9 mouse cellular contexts compared by ENCODE assay signal in the genomic region with DNA sequence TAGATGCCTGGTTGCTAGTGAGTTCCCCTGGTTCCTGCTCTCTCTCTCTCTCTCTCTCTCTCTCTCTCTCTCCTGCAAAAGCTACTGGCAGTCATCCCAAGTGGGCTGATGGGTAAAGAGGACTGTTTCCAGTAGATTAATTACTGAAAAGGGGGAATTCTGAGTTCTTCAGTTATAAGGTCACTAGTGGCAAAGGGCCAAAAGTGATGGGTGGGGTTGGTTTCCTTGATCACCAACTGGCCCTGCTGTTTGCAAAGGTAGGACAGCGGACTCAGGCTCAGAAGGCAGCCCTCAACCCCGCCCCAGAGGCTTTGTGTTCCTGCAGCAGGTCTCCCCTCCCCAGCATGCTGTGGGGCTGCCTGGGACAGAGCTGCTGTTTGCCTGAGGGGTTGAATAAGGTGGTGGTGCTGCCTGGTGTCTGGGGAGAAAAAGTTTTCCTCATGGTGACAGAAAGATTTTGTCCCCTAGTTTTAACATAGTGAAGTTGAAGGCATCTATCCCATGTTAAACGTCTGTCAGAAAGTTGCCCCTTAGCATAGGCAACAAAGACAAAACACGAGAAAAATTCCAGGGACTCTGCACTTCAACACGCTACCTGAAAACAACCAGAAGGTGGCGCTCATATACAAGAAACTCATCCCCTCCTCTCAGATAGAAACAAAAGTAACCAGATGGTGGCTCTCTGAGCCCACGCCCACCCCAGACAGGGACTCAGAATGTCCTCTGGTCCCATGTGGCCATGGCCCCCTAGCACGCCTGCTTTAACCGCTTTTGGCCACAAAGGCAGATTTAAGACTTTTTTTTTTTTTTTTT. TPM values are rescaled to one million over a fixed set of nuclear protein-coding genes. Genes with fewer than 3 reads are reported as not detected.
DNase-seq lines count a peak whose midpoint lies in the region; ATAC-seq and TF ChIP-seq lines count a peak whose summit lies in the region.
"Had no signal": no experiment of that assay in that cellular context is flagged by ENCODE, and none has a peak within 500 bp of the region (broad histone marks: within the 10 kb centered on the region; RNA-seq: fewer than 3 reads in every experiment).

No protein-coding gene starts in this region.

- H3K36me3 ChIP-seq in heart, embryonic 12.5 days = no peaks in the 10 kb centered on the region
- no peaks in the 10 kb centered on the region for H3K36me3 ChIP-seq in kidney, embryonic 15.5 days
- H3K36me3 ChIP-seq in limb, embryonic 15.5 days = no peaks in the 10 kb centered on the region
- H3K36me3 ChIP-seq in midbrain, postnatal 0 days (ENCODE audit: insufficient read depth, low read length) = no peaks in the 10 kb centered on the region

- no peaks in the 10 kb centered on the region for H3K9me3 ChIP-seq in heart, embryonic 12.5 days (replicated peaks)
- no peaks in the 10 kb centered on the region for H3K9me3 ChIP-seq in kidney, embryonic 15.5 days (replicated peaks)
- H3K9me3 ChIP-seq in limb, embryonic 15.5 days = no peaks in the 10 kb centered on the region
- no peaks in the 10 kb centered on the region for H3K9me3 ChIP-seq in midbrain, postnatal 0 days (ENCODE audit: low read length)

- ATAC-seq in CD4-positive, CD25-positive, alpha-beta regulatory T cell, adult 4 months = peak; percentile 76
- peak; percentile 55 for ATAC-seq in erythroblast, adult 5-6 weeks (replicated peaks; ENCODE audit: low FRiP score, poor library complexity, severe bottlenecking)
- peak; percentile 57; the same call in 1 of the 2 replicates for ATAC-seq in heart, embryonic 12.5 days (ENCODE audit: insufficient number of reproducible peaks, low FRiP score)
- peak; percentile 78 for ATAC-seq in kidney, embryonic 15.5 days (replicated peaks; ENCODE audit: low FRiP score)
- peak; percentile 70; the same call in 1 of the 2 replicates for ATAC-seq in limb, embryonic 15.5 days (ENCODE audit: insufficient number of reproducible peaks, low FRiP score, low TSS enrichment, low read depth)
- ATAC-seq in midbrain, postnatal 0 days (ENCODE audit: low FRiP score) = peak; percentile 77

- peak; percentile 84 for DNase-seq in brain, adult 2 months (ENCODE audit: low read depth, low spot score)
- peak; percentile 93 for DNase-seq in midbrain, postnatal 0 days (ENCODE audit: low spot score)
- DNase-seq in spleen, postnatal 36 days (ENCODE audit: low spot score in 2 of 2) = peak; percentile 55 to 74

- 1% methylated on average over 9 of the region's 9 CpGs for WGBS in heart, embryonic 12.5 days
- WGBS in kidney, embryonic 15.5 days = under 1% methylated on average over 9 of the region's 9 CpGs
- under 1% methylated on average over 9 of the region's 9 CpGs for WGBS in limb, embryonic 15.5 days
- WGBS in midbrain, postnatal 0 days = under 1% methylated on average over 9 of the region's 9 CpGs

- TF ChIP-seq CTCF in midbrain, postnatal 0 days (IDR thresholded peaks at IDR 0.05) = peak; percentile 88

- H3K4me2 ChIP-seq in heart, embryonic 12.5 days = peak overlapping the region; percentile 49
- H3K4me2 ChIP-seq in kidney, embryonic 15.5 days = peak overlapping the region; percentile 28
- H3K4me2 ChIP-seq in limb, embryonic 15.5 days = peak overlapping the region; percentile 35; the same call in 1 of the 2 replicates
- H3K4me2 ChIP-seq in midbrain, postnatal 0 days (ENCODE audit: low read depth, low read length, poor library complexity, severe bottlenecking) = no peak overlapping the region

- 0 out of 2 replicates have a peak, but pooled peaks cover 3% of the 10 kb centered on the region for H3K27me3 ChIP-seq in heart, embryonic 12.5 days (replicated peaks)
- peaks cover 9% of the 10 kb centered on the region for H3K27me3 ChIP-seq in kidney, embryonic 15.5 days
- H3K27me3 ChIP-seq in limb, embryonic 15.5 days = peaks cover 11% of the 10 kb centered on the region; the same call in 1 of the 2 replicates
- H3K27me3 ChIP-seq in midbrain, postnatal 0 days (ENCODE audit: insufficient read depth, low read length) = no peaks in the 10 kb centered on the region

- H3K4me1 ChIP-seq in heart, embryonic 12.5 days (replicated peaks) = peaks cover 19% of the 10 kb centered on the region
- H3K4me1 ChIP-seq in kidney, embryonic 15.5 days = peaks cover 11% of the 10 kb centered on the region
- H3K4me1 ChIP-seq in limb, embryonic 15.5 days = peaks cover 15% of the 10 kb centered on the region
- no peaks in the 10 kb centered on the region for H3K4me1 ChIP-seq in midbrain, postnatal 0 days (ENCODE audit: insufficient read depth, low read length)

- H3K27ac ChIP-seq in heart, embryonic 12.5 days (ENCODE audit: poor library complexity, severe bottlenecking) = peak overlapping the region; percentile 72
- peak overlapping the region; percentile 45; the same call in 1 of the 2 replicates for H3K27ac ChIP-seq in kidney, embryonic 15.5 days
- peak overlapping the region; percentile 76 for H3K27ac ChIP-seq in limb, embryonic 15.5 days
- H3K27ac ChIP-seq in midbrain, postnatal 0 days (ENCODE audit: low read depth, low read length) = no peak overlapping the region

- 0 out of 2 replicates have a peak overlapping the region, but pooled peaks have one; percentile 14 for H3K4me3 ChIP-seq in heart, embryonic 12.5 days
- no peak overlapping the region for H3K4me3 ChIP-seq in kidney, embryonic 15.5 days (replicated peaks)
- no peak overlapping the region for H3K4me3 ChIP-seq in limb, embryonic 15.5 days
- no peak overlapping the region for H3K4me3 ChIP-seq in midbrain, postnatal 0 days (ENCODE audit: low read depth, low read length)

- peak overlapping the region; percentile 55; the same call in 1 of the 2 replicates for H3K9ac ChIP-seq in heart, embryonic 12.5 days
- H3K9ac ChIP-seq in kidney, embryonic 15.5 days = 0 out of 2 replicates have a peak overlapping the region, but pooled peaks have one; percentile 17
- peak overlapping the region; percentile 26; the same call in 1 of the 2 replicates for H3K9ac ChIP-seq in limb, embryonic 15.5 days
- no peak overlapping the region for H3K9ac ChIP-seq in midbrain, postnatal 0 days (replicated peaks; ENCODE audit: low read length, poor library complexity, severe bottlenecking)

RNA-seq across cellular contexts. Expression of a gene that starts 4.7 kb away (rescaled TPM):
- polyA plus RNA-seq in CD4-positive, CD25-positive, alpha-beta regulatory T cell, adult 4 months (2017; shearing (Covaris generic)) = 1 to 10 TPM; 7.5 to 9.0 TPM
- total RNA-seq in erythroblast, adult 5-6 weeks (2015; ENCODE audit: low replicate concordance) = 6.5 and 16.7 TPM in 2 replicates
- total RNA-seq in erythroblast, adult 5-6 weeks (2017; ENCODE audit: low replicate concordance) = 3.9 and 5.9 TPM in 2 replicates
- polyA plus RNA-seq in heart, embryonic 12.5 days (2016; fragmentation: Nextera tagmentation; extraction: Ambion mirVana) = 10.0 TPM in 2 replicates
- 11.7 and 12.4 TPM in 2 replicates for polyA plus RNA-seq in kidney, embryonic 15.5 days (2015; fragmentation: Nextera tagmentation; extraction: Ambion mirVana)
- polyA plus RNA-seq in limb, embryonic 15.5 days (2015; fragmentation: Nextera tagmentation; extraction: Ambion mirVana) = 11.1 and 11.2 TPM in 2 replicates
- 10.1 and 10.6 TPM in 2 replicates for total RNA-seq in midbrain, postnatal 0 days (2014; rRNA removed)
- 3.7 TPM in 2 replicates for polyA plus RNA-seq in midbrain, postnatal 0 days (2015; fragmentation: Nextera tagmentation; extraction: Ambion mirVana)

RNA-seq across cellular contexts. Expression of a gene that starts 20.4 kb away (rescaled TPM):
- not detected for polyA plus RNA-seq in CD4-positive, CD25-positive, alpha-beta regulatory T cell, adult 4 months (2017; shearing (Covaris generic))
- total RNA-seq in erythroblast, adult 5-6 weeks (2015; ENCODE audit: low replicate concordance) = not detected in 2 replicates
- total RNA-seq in erythroblast, adult 5-6 weeks (2017; ENCODE audit: low replicate concordance) = not detected in 2 replicates
- not detected in 2 replicates for polyA plus RNA-seq in heart, embryonic 12.5 days (2016; fragmentation: Nextera tagmentation; extraction: Ambion mirVana)
- not detected in 2 replicates for polyA plus RNA-seq in kidney, embryonic 15.5 days (2015; fragmentation: Nextera tagmentation; extraction: Ambion mirVana)
- not detected in 2 replicates for polyA plus RNA-seq in limb, embryonic 15.5 days (2015; fragmentation: Nextera tagmentation; extraction: Ambion mirVana)
- not detected in 2 replicates for total RNA-seq in midbrain, postnatal 0 days (2014; rRNA removed)
- not detected in 2 replicates for polyA plus RNA-seq in midbrain, postnatal 0 days (2015; fragmentation: Nextera tagmentation; extraction: Ambion mirVana)
- total RNA-seq: gastrocnemius, postnatal 36 days had no signal

RNA-seq across cellular contexts. Expression of a gene that starts 43.2 kb away (rescaled TPM):
- polyA plus RNA-seq in CD4-positive, CD25-positive, alpha-beta regulatory T cell, adult 4 months (2017; shearing (Covaris generic)) = 100 to 1,000 TPM in 1 of 2 experiments, 10 to 100 TPM in 1; 78.3 to 102 TPM
- 36.6 and 56.5 TPM in 2 replicates for total RNA-seq in erythroblast, adult 5-6 weeks (2015; ENCODE audit: low replicate concordance)
- total RNA-seq in erythroblast, adult 5-6 weeks (2017; ENCODE audit: low replicate concordance) = 19.3 and 26.5 TPM in 2 replicates
- polyA plus RNA-seq in heart, embryonic 12.5 days (2016; fragmentation: Nextera tagmentation; extraction: Ambion mirVana) = 185 and 190 TPM in 2 replicates
- 177 and 180 TPM in 2 replicates for polyA plus RNA-seq in kidney, embryonic 15.5 days (2015; fragmentation: Nextera tagmentation; extraction: Ambion mirVana)
- polyA plus RNA-seq in limb, embryonic 15.5 days (2015; fragmentation: Nextera tagmentation; extraction: Ambion mirVana) = 161 and 169 TPM in 2 replicates
- total RNA-seq in midbrain, postnatal 0 days (2014; rRNA removed) = 134 and 135 TPM in 2 replicates
- polyA plus RNA-seq in midbrain, postnatal 0 days (2015; fragmentation: Nextera tagmentation; extraction: Ambion mirVana) = 323 and 329 TPM in 2 replicates

RNA-seq across cellular contexts. Expression of a gene that starts 45.2 kb away (rescaled TPM):
- 10 to 100 TPM; 29.0 to 60.4 TPM for polyA plus RNA-seq in CD4-positive, CD25-positive, alpha-beta regulatory T cell, adult 4 months (2017; shearing (Covaris generic))
- 11.9 and 17.3 TPM in 2 replicates for total RNA-seq in erythroblast, adult 5-6 weeks (2015; ENCODE audit: low replicate concordance)
- total RNA-seq in erythroblast, adult 5-6 weeks (2017; ENCODE audit: low replicate concordance) = 13.6 and 20.6 TPM in 2 replicates
- 19.4 and 19.8 TPM in 2 replicates for polyA plus RNA-seq in heart, embryonic 12.5 days (2016; fragmentation: Nextera tagmentation; extraction: Ambion mirVana)
- 18.8 and 19.4 TPM in 2 replicates for polyA plus RNA-seq in kidney, embryonic 15.5 days (2015; fragmentation: Nextera tagmentation; extraction: Ambion mirVana)
- 23.3 and 23.9 TPM in 2 replicates for polyA plus RNA-seq in limb, embryonic 15.5 days (2015; fragmentation: Nextera tagmentation; extraction: Ambion mirVana)
- total RNA-seq in midbrain, postnatal 0 days (2014; rRNA removed) = 8.8 and 10.7 TPM in 2 replicates
- 3.8 and 4.7 TPM in 2 replicates for polyA plus RNA-seq in midbrain, postnatal 0 days (2015; fragmentation: Nextera tagmentation; extraction: Ambion mirVana)
